Mouse (Mus musculus) megakaryocyte, embryonic 14.5 days (primary cell): ENCODE measurements at regions not wholly inside any gene's neighbourhood (a gene's known extent, or its start where the extent isn't known, plus 50 kb on each side); places are given as distances from the start of the nearest gene placed in this dataset.

ENCODE experiments used
- FLI1 ChIP-seq: IDR thresholded peaks from 2 replicates; pipeline ENCODE4 v1.6.1; 2012; ENCODE audit warnings: low read length, inconsistent platforms, mixed read lengths
- GATA1 ChIP-seq: IDR thresholded peaks from 3 replicates; pipeline ENCODE4 v1.6.1; 2012; ENCODE audit warnings: mixed read lengths, low read length, inconsistent platforms, borderline replicate concordance

GRCm38 (mm10) chr5:51718451-51718850, 150.9 kb upstream of the Ppargc1a start:
- no peak for TF ChIP-seq GATA1
- TF ChIP-seq FLI1, result no peak
